Mouse (Mus musculus) lung, postnatal 10 days (tissue): ENCODE measurements around the gene A4galt.
A peak's percentile ranks its signal among the peaks of the same experiment; 100 is the strongest.

ENCODE experiments used
- DNase-seq: peaks from one replicate; pipeline ENCODE4 v3.0.0; 2021

A4galt gene

DNA sequence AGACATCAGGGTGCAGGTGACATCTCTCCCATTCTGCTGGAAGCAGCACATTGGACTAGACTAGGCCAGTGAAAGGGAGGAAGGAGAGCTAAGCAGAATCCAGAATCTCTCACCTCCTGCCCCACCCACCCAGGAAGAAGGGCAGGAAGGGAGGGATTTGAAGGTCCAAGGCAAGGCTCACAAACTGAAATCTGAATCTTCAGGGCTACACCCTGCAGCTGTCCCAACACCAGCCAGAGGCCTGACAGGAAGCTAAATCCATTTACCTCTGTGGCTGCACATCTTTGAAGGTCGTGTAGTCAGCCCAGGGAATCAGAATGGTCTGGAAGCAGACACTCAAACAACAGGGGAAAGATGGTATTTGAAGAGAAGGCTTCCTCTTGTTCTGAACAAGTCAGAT is 13.7 kb upstream of the A4galt start:
- DNase-seq: no peak

DNA sequence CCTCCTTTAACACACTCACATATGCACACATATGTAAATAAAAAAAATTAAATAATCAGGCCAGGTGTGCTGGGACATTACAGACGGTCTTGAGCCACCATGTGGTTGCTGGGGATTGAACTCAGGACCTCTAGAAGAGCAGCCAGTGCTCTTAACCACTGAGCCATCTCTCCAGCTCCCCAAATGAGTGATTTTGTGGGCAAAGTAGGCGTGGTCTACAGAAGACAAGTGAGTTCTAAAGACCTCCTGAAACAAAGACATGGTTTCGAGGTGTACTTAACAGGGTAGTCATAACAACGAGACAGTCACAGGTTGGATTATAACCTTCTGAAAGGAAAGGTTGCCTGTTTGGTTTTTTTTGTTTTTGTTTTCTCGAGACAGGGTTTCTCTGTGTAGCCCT is 11.8 kb upstream of the A4galt start:
- no peak for DNase-seq

DNA sequence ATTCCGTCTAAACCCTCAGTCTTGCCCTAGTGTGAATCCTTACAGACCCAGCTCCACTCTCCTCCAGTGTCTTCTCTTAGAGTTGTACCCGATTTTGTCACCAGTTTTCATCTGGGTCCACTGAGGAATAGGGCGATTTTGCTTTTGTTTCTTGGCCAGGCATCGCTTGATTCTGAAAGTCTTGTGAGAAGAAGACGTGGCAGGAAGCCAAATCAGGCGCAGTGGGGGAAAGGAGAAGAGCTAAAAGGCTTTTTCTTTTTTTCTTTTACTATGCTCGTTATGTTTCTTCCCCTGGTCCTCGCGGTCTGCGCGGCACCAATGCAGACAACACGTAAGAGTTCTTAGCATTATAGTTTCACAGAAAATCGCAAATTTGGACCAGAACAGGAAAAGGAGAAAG is 6.3 kb upstream of the A4galt start:
- peak; percentile 47 for DNase-seq

DNA sequence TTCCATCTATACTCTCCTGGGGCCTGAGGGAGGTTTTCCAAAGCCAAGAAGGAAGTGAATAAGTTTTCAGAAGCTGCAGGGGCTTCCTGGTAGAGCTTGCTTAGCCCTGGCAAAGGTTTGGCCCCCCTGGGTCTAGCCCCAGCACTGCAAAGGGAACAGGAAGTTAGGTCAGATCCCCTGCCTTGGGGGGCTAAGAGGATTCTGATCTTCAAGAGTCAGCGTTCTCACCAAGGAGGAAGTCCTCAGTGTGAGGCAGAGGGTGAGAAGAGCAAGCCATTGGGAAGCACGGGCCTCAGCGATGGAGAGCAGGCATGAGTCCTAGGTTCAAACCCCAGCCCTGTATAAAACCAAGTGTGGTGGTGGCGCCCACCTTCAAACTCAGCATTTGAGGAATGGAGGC is 4.9 kb upstream of the A4galt start:
- no peak for DNase-seq

DNA sequence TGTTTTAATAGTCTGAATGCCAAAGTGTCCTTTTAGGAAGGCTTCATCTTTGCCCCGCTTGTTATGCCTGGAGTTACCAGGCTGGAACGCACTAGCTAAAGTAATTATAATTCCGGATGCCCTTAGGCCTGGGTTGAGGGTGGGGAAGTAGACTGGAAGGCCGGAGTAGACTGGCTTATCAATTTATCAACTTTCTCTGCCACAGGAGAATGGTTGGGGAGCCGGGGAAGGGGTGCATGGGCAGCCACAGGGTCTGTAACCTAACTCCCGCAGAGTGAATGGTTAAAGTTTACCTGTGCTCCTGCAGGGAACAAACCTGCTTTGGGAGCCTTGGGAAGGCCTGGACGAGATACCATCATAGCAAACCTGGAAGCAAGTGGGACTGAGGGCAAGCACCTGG is 4.4 kb upstream of the A4galt start:
- DNase-seq: no peak

DNA sequence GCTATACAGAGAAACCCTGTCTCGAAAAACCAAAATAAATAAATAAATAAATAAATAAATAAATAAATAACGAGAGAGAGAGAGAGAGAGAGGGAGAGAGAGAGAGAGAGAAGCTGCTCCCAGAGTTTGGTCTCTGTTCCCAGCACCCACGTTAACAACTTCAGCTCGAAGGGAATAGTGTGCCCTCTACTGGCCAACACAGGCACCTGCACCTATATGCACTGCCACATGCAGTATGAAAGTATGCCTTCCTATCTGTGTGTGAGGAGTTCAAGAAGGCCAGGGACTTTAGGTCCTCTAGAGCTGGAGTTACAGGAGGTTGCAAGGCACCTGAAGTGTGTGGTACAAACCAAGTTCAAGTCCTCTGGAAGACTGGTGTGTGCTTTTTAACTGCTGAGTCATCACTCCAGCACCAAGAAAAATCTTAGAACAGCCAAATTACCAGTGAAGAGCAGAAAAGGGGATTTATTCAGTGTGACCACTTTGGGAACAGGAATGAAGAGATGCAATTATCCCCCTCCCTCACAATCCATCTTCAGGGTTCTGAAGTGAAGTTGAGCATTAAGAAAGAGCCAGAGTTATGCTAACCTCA is 3.7 kb upstream of the A4galt start:
- no peak for DNase-seq

DNA sequence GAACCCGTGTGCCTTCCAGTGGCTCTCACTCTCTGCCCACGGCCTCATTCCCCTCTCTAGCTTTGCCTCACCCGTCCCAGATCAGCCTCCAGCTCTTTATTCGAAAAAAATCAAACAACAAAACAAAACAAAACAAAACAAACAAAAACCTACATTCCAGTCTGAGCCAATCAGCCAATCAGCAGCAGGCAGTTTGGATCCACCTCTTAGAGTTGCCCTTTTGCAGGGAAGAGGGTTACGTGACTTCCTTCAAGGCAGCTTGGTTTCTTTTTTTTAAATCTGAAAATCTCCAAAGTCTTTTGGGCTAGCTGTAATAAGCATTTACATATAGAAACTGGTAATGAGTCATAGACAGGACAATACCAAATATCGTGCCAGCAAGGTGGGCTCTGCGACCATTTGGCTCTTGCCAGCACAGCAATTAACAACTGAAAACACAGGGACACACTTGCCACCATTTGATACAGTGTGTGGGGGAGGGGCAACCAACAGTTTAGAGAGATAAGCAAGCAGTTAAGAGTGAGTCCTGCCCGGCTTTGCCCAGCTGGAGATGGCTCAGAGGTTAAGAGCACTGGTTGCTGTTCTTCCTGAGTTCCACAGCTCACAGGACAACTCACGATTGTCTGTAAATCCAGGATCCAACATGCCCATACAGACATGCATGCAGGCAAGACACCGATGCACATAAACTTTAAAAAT is 2.9 kb upstream of the A4galt start:
- no peak for DNase-seq

DNA sequence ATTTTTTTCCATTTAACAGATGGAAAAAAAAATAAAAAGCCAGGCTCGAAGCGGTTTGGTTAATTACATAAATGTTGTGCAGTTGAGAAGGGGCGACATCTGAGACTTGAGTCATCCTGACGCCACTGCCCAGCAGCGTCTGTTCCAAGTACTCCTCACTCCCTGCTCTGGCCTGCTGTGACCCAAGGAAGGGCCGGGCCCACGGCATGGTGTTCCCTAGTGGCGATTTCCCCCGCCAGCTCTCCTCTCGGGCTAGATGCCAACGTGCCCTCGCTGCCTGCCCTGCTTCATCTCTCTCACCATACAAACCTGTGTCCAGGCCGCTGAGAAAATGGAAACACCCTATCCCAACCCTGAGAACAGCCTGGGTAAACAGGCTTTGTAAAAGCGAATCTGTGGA is 486 bp upstream of the A4galt start:
- peak; percentile 38 for DNase-seq

DNA sequence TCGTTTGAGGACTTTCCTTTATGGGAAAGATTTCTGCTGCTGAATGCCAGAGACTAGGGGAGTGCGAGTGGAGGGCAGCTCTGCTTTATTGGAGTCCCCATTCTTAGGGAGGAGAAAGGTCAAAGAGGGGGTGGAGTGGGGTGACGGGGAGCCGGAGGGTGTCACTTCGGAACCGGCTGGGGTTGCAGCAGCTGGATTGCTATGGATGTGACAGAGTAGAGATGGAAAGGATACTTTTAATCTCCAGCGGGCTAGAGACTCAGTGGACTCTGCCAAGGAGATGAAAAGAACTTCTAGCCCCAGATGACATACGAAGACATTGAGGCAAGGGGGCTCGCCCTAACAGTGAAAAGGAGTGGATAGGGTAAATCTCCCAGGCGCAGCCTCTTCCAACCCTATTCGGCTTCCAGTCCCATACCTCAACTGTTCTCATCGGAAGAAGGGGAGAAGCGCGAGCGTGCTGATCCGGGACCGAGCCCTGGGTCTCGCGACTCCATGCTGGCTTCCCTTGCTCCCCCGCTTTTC is 861 bp downstream of the A4galt start:
- no peak for DNase-seq

DNA sequence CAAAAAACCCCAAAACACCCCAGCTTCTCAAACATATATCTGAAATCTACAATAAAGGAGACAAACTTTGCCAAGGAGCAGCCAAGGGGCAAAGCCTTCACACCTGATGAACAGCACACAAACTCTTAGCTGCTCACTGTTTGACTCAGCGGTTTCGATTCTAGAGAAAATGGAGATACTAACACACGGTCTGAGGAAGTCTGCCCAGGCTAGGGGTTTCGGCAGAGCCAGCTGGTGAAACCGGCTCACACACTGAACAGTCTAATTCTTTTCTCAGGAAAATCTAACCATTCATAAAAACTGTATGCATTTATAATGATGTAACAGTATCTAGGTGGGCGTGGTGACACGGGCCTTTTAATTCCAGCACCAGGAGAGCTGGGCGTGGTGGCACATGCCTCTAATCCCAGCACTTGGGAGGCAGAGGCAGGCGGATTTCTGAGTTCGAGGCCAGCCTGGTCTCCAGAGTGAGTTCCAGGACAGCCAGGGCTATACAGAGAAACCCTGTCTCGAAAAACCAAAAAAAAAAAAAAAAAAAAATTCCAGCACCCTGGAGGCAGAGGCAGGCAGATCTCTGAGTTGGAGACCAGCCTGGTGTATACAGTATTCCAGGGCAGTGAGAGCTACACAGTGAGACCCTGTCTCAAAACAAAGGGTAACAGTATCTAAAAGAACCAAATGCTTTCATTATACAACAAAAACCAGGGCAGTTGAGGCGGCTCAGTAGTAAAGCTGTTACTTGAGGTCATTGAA is 1.9 kb downstream of the A4galt start:
- DNase-seq: no peak

DNA sequence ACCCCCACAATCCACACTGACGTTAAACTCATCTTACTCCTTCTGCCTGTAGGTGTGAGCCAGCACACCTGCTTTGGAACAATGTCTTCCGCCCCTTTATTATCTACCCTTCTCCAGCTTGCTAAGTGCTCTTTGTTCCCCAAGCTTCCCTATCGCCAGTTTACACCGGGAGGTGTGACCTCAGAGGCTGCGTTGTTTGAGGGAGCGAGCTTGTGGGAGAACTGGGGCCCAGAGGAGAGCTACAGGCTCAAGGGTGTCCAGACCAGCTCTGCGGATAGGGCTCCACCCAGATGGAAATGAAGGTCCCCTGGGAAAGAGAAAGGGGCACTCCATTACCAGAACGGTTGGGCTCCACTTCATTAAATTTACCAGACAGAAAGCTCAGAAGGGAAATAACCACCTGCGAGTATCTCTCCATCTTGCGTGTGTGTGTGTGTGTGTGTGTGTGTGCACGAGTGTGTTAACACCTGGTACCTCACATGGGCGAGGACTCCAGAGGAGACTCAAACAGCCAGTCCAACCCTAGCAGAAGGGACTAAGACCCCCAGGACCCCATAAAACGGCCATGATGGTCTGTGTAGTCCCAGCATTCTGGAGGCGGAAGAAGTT is 3.2 kb downstream of the A4galt start:
- no peak for DNase-seq

DNA sequence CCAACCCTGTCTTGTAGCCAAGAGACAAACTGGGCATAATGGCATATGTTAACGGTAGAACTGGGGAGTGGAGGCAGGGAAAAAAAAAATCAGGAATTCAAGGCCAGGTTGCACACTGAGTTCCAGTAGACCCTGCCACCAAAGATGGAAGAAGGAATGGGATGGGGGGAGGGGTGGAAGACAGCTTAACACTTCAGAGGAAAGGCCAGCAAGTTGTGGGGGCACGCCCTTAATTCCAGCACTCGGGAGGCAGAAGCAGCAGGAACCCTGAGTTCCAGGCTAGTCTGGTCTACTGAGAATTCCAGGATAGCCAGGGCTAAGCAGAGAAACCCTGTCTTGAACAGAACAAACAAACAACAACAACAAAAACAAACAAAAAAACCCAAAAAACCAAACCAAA is 7.2 kb downstream of the A4galt start:
- DNase-seq: no peak

DNA sequence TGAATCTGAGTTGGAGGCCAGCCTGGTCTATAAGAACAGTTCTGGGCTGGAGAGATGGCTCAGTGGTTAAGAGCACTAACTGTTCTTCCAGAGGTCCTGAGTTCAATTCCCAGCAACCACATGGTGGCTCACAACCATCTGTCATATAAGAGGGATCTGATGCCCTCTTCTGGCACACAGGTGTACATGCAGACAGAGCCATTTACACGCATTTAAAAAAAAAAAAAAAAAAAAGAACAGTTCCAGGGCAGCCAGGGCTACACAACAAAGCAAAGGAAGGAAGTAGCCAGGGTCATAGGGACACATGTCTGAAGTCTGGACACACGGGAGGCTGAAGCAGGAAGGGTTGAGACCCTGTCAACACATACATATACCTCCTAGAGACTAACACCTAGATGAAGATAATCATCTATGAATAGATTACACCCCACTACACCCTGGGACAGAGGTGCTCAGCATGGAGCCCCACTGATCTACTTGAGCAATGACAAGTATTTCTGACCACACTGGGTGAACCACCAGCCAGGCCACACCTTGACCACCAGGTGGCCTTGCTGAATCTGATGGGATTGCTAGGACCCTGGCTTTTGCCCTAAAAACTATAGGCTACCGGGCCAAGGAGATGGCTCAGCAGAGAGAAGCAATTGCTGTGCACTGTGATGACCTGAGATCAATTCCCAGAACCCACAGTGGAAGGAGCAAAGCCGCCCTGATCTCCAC is 9.5 kb downstream of the A4galt start:
- DNase-seq: no peak

DNA sequence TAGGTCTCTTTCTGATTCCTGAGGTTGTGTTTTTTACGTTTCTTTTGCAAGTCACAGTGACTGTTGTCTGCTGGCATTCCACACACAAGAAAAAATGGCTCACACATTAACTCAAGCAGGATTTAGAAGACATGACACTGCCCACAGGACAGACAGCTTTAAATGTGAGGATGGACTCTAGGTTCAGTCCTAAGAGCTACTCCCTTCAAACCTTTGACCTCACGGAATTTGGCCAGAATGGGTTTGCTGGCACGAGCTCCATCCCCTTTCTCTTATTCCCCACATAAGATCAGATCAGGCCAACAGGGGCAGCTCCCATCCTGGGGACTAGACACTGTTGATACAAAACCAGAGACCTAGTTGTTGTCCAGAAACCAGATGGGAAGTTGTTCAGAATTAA is 10.1 kb downstream of the A4galt start:
- DNase-seq: no peak

DNA sequence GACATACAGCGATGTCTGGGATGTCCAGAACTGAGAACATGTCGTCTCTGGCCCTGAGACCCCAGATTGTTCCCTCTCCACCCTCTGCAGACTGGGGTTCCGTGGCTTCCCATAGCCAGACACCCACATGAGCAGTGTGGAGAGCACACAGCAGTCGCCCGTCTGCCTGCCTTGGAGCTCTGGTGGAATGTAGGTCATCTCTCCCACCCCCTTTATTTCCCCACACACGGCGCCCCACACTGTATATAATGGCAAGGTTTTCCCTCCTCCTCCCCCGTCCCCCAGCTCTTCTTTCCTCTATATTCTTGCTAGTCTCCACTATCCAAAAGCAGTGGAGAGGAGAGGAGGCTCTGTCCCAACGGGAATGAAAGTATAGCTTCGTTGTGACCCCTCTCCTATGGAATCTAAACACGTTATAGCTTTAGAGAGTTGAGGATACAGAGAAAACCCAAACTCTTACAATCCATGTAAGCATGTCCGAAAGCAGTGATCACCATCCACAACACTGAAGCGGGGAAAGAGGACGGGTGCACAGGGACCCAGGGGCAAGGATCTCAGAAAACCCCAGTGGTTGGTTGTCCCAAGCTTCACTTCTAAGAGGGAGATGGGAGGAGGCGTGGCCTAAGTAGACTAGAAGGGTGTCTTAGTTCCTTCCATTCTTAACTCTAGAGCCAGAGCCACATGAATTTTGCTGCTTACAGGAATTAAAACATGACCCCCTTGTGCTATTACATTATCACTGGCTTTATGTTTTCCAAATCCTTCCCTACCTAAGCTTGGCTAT is 13.9 kb downstream of the A4galt start:
- no peak for DNase-seq

DNA sequence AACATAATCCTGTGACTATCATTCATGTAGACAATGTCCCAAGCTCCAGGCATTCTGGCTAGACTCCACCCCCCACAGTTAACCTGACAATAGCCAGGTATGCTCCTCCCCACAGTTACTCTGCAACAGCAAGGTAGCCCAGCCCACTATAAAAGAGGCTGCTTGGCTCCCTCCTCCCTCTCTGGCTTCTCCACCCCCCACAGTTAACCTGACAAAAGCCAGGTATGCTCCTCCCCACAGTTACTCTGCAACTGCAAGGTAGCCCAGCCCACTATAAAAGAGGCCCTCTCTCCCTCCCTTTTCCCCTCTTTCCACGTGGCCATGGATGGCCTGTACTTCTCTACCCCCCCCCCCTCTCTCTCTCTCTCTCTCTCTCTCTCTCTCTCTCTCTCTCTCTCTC is 14.8 kb downstream of the A4galt start:
- no peak for DNase-seq

DNA sequence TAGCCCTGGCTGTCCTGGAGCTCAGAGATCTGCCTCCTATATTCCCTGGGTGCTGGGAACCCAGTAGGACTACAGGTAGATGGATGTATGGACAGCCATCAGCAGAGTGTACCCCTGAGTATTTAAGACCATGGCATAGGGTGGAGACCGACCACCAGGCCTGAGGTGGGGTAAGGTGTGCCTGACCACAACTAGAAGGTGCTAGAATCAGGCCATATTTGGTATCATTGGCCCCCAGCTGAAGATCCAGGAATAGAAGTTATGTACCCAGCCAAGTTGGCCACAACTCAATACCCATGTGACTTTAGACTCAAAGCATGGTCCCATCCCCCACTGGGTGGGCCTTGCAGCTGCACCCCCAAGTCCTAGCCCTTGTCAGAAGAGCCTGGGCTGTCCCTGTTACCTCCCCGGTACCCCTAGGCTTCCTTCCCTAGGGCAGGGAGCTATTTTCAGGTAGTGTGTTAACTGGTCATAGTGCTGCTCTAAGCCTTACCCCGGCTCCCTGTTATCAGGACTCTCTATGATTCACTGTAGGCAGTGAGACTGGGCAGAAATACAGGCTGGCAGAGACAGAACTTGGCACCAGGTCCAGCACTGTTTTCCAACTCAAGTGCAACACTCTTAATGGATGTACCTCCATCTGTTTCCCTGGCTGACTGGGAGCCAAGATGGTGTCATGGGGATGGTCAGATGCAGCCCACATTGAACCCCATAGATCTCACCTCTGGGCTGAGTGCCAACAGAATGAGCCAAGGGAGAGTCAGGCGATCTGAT is 18.2 kb downstream of the A4galt start:
- peak; percentile 40 for DNase-seq

DNA sequence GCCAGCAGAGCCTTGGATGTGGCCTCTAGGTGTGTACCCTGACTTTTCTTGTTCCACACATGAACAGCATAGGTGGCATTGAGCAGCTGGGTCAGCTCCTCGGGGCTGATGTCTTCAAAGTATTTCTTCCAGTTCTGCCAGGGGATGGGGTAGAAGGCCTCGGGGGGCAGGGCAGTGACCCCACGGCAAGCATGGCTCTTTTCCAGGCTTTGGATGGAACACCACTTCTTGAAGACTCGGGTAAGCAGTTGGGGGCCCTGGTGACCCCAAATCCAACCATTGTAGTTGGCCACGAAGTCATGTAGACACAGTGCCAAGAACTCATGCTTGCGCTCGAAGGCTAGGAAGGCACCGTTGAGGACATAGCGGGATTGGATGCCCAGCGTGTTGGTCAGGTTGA is 24.0 kb downstream of the A4galt start:
- DNase-seq: no peak

DNA sequence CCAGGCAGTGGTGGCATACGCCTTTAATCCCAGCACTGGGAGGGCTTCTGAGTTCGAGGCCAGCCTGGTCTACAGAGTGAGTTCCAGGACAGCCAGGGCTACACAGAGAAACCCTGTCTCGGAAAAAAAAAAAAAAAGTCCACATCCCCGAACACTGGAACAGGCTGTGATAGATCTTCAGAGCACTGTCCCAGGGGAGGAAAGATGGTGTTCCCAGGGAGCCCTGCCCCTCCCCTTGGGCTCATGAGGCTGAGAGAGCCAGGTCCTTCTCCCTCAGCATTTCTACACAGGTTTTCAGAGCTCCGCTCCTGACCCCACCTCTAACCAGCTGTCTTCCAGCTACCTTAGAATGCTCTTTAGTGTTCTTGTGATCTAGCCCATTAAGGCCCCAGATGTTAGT is 24.7 kb downstream of the A4galt start:
- DNase-seq: peak; percentile 7

DNA sequence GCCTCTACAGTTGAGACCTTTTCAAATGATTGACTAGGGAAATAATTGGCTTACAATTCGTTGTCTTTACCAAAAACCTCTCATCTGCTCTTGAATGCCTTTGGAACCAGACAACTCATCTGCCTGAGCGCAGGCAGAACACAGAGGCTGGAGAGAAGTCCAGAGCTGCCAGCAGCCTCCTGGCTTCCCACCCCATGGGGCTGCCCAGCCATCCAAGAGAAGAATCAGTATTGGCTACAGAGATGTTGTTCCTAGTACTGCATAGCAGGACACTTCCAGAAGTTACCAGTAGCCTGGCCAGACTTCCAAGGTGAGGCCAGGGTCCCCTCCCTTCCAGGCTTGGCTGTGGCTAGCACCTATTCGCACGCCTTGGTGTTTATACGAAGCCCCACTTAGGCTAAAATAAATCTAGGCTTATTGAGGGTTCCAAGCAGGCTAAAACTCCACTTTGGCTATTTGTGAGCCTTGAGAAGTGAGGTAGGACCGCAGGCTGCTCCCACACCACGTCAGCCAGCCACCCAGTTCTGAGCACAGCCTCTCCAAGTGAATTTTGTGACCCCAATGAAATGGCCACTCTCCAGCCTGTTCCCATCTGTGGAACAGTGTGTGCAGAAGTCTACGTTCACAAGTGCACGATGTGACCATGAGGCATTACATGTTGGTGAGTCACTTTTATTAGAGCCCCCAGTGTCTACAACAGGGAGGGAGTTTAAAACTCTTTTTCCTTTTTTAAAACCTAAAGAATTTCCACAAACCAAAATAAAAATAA is 25.3 kb downstream of the A4galt start:
- DNase-seq: no peak
